Mouse (Mus musculus) stomach, embryonic 15.5 days (tissue): ENCODE measurements around the gene Csnk2a1. TPM values are rescaled to one million over a fixed set of nuclear protein-coding genes. Genes with fewer than 3 reads are reported as not detected.
"Not testable (repeated sequence)": the region's sequence is repeated elsewhere in the genome, so short reads cannot be mapped to it uniquely, and the experiment has no call there.

Experiments used
- ATAC-seq: fragments of 200-750 bp; cut with Nextera tagmentation; 2 replicates; pipeline ENCODE4 v1.8.0; 2017; ENCODE audit warnings: low read depth, moderate number of reproducible peaks, moderate TSS enrichment; ENCODE audit not compliant: insufficient read depth, low FRiP score
- H3K27ac ChIP-seq: fragments of 300-500 bp; sonication (generic); 2 replicates; pipeline ENCODE4 v1.5.1; 2015; ENCODE audit warnings: mild to moderate bottlenecking, inconsistent platforms
- H3K27me3 ChIP-seq: fragments of 300-500 bp; sonication (generic); replicated peaks from 2 replicates; pipeline ENCODE4 v1.6.1; 2015; ENCODE audit warnings: inconsistent platforms
- H3K36me3 ChIP-seq: fragments of 300-500 bp; sonication (generic); 2 replicates; pipeline ENCODE4 v1.6.1; 2015; ENCODE audit warnings: inconsistent platforms
- H3K4me1 ChIP-seq: fragments of 300-500 bp; sonication (generic); 2 replicates; pipeline ENCODE4 v1.6.1; 2015; ENCODE audit warnings: inconsistent platforms
- H3K4me2 ChIP-seq: fragments of 300-500 bp; sonication (generic); 2 replicates; pipeline ENCODE4 v1.6.1; 2015; ENCODE audit warnings: mild to moderate bottlenecking, inconsistent platforms
- H3K4me3 ChIP-seq: fragments of 300-500 bp; sonication (generic); replicated peaks from 2 replicates; pipeline ENCODE4 v1.5.1; 2015; ENCODE audit warnings: inconsistent platforms
- H3K9ac ChIP-seq: fragments of 300-500 bp; sonication (generic); 2 replicates; pipeline ENCODE4 v1.6.1; 2015; ENCODE audit warnings: inconsistent platforms
- H3K9me3 ChIP-seq: fragments of 300-500 bp; sonication (generic); 2 replicates; pipeline ENCODE4 v1.6.1; 2016; ENCODE audit warnings: inconsistent platforms
- WGBS: fragments of 180-500 bp; shearing (Covaris S2); methylation state at CpG from one replicate; pipeline ENCODE4 v1.1.7; 2015; 5-methylcytosine and 5-hydroxymethylcytosine counted together
- polyA plus RNA-seq: library from polyadenylated mRNA; unstranded; fragments of >200 nt; fragmentation: Nextera tagmentation; extraction: Ambion mirVana; gene quantifications from 2 replicates; pipeline ENCODE4 v1.2.1, GENCODE M21; 2015

The Csnk2a1 gene
- polyA plus RNA-seq, 1 experiment from 2014 or later: 89.8 TPM

- Histone ChIP-seq H3K27ac (no peak overlapping the region), H3K4me1 (no peaks in the 10 kb centered on the region), H3K9ac (no peak overlapping the region), H3K27me3 (no peaks in the 10 kb centered on the region), H3K4me3 (no peak overlapping the region), H3K36me3 (no peaks in the 10 kb centered on the region), H3K9me3 (no peaks in the 10 kb centered on the region), H3K4me2 (no peak overlapping the region)
- ATAC-seq: no peak
- WGBS: 71% methylated on average over 7 of the region's 7 CpGs
These were observed 33.3 kb upstream of the Csnk2a1 start for GRCm38 (mm10) chr2:152193346-152193710.

- no peak overlapping the region for H3K27ac ChIP-seq
- H3K9ac ChIP-seq: no peak overlapping the region
- H3K4me1 ChIP-seq: no peaks in the 10 kb centered on the region
- no peaks in the 10 kb centered on the region for H3K36me3 ChIP-seq
- H3K4me2 ChIP-seq: no peak overlapping the region
- no peaks in the 10 kb centered on the region for H3K27me3 ChIP-seq
- H3K9me3 ChIP-seq: no peaks in the 10 kb centered on the region
- H3K4me3 ChIP-seq: no peak overlapping the region
- no peak for ATAC-seq
- 85% methylated on average over 2 of the region's 2 CpGs for WGBS
These were observed 32.1 kb upstream of the Csnk2a1 start for GRCm38 (mm10) chr2:152194586-152194985.

GRCm38 (mm10) chr2:152196896-152197295, 29.7 kb upstream of the Csnk2a1 start:
- Histone ChIP-seq H3K9me3 (no peaks in the 10 kb centered on the region), H3K36me3 (no peaks in the 10 kb centered on the region), H3K4me1 (no peaks in the 10 kb centered on the region), H3K4me2 (no peak overlapping the region), H3K27me3 (no peaks in the 10 kb centered on the region), H3K9ac (no peak overlapping the region), H3K4me3 (no peak overlapping the region), H3K27ac (no peak overlapping the region)
- WGBS: 29% methylated on average over 3 of the region's 3 CpGs
- no peak for ATAC-seq

GRCm38 (mm10) chr2:152197301-152197712, 29.3 kb upstream of the Csnk2a1 start:
- H3K4me3 ChIP-seq: no peak overlapping the region
- H3K27me3 ChIP-seq: no peaks in the 10 kb centered on the region
- peak; percentile 53 for ATAC-seq
- H3K27ac ChIP-seq: no peak overlapping the region
- no peak overlapping the region for H3K4me2 ChIP-seq
- H3K36me3 ChIP-seq: no peaks in the 10 kb centered on the region
- no peak overlapping the region for H3K9ac ChIP-seq
- WGBS: 50% methylated on average over 10 of the region's 10 CpGs
- H3K4me1 ChIP-seq: no peaks in the 10 kb centered on the region
- no peaks in the 10 kb centered on the region for H3K9me3 ChIP-seq

- H3K27ac ChIP-seq, H3K4me2 ChIP-seq, H3K9me3 ChIP-seq, ATAC-seq, H3K4me3 ChIP-seq, H3K4me1 ChIP-seq, H3K36me3 ChIP-seq, H3K9ac ChIP-seq, H3K27me3 ChIP-seq: not testable (repeated sequence)
- 89% methylated on average over 8 of the region's 9 CpGs for WGBS
These were observed 20.5 kb upstream of the Csnk2a1 start for GRCm38 (mm10) chr2:152206139-152206538.

- no peaks in the 10 kb centered on the region for H3K4me1 ChIP-seq
- H3K27me3 ChIP-seq: no peaks in the 10 kb centered on the region
- H3K27ac ChIP-seq: no peak overlapping the region
- H3K9me3 ChIP-seq: no peaks in the 10 kb centered on the region
- H3K4me3 ChIP-seq: no peak overlapping the region
- no peak overlapping the region for H3K9ac ChIP-seq
- H3K36me3 ChIP-seq: no peaks in the 10 kb centered on the region
- 68% methylated on average over 3 of the region's 3 CpGs for WGBS
- no peak for ATAC-seq
- H3K4me2 ChIP-seq: no peak overlapping the region
These were observed 14.8 kb upstream of the Csnk2a1 start for GRCm38 (mm10) chr2:152211871-152212270.

GRCm38 (mm10) chr2:152216975-152217374, 9.7 kb upstream of the Csnk2a1 start:
- ATAC-seq: no peak
- Histone ChIP-seq H3K4me3 (no peak overlapping the region), H3K9ac (no peak overlapping the region), H3K4me2 (no peak overlapping the region), H3K36me3 (no peaks in the 10 kb centered on the region), H3K27me3 (no peaks in the 10 kb centered on the region), H3K4me1 (no peaks in the 10 kb centered on the region), H3K27ac (no peak overlapping the region), H3K9me3 (no peaks in the 10 kb centered on the region)
- 69% methylated on average over 1 of the region's 1 CpGs for WGBS

GRCm38 (mm10) chr2:152223521-152224300, 2.9 kb upstream of the Csnk2a1 start:
- no peak overlapping the region for H3K27ac ChIP-seq
- H3K9ac ChIP-seq: no peak overlapping the region
- no peak for ATAC-seq
- 71% methylated on average over 8 of the region's 8 CpGs for WGBS
- H3K9me3 ChIP-seq: no peaks in the 10 kb centered on the region
- no peak overlapping the region for H3K4me2 ChIP-seq
- H3K4me1 ChIP-seq: no peaks in the 10 kb centered on the region
- H3K36me3 ChIP-seq: no peaks in the 10 kb centered on the region
- no peaks in the 10 kb centered on the region for H3K27me3 ChIP-seq
- H3K4me3 ChIP-seq: no peak overlapping the region

GRCm38 (mm10) chr2:152225536-152225935, 1.1 kb upstream of the Csnk2a1 start:
- ATAC-seq: no peak
- H3K9ac ChIP-seq: no peak overlapping the region
- H3K4me2 ChIP-seq: no peak overlapping the region
- H3K4me1 ChIP-seq: no peaks in the 10 kb centered on the region
- no peaks in the 10 kb centered on the region for H3K36me3 ChIP-seq
- H3K27ac ChIP-seq: no peak overlapping the region
- 79% methylated on average over 7 of the region's 7 CpGs for WGBS
- H3K4me3 ChIP-seq: no peak overlapping the region
- no peaks in the 10 kb centered on the region for H3K9me3 ChIP-seq
- H3K27me3 ChIP-seq: no peaks in the 10 kb centered on the region

- Histone ChIP-seq H3K36me3 (no peaks in the 10 kb centered on the region), H3K4me3 (peak overlapping the region; percentile 75), H3K4me2 (peak overlapping the region; percentile 56), H3K27ac (peak overlapping the region; percentile 98), H3K9me3 (no peaks in the 10 kb centered on the region), H3K9ac (peak overlapping the region; percentile 96), H3K27me3 (no peaks in the 10 kb centered on the region), H3K4me1 (no peaks in the 10 kb centered on the region)
- peak; percentile 80 for ATAC-seq
- WGBS: under 1% methylated on average over 37 of the region's 38 CpGs
These were observed 427 bp downstream of the Csnk2a1 start for GRCm38 (mm10) chr2:152227051-152227481.

GRCm38 (mm10) chr2:152230046-152230445, 3.4 kb downstream of the Csnk2a1 start:
- no peak for ATAC-seq
- Histone ChIP-seq H3K9ac (no peak overlapping the region), H3K4me2 (no peak overlapping the region), H3K36me3 (no peaks in the 10 kb centered on the region), H3K4me1 (no peaks in the 10 kb centered on the region), H3K27me3 (no peaks in the 10 kb centered on the region), H3K27ac (no peak overlapping the region), H3K4me3 (no peak overlapping the region), H3K9me3 (no peaks in the 10 kb centered on the region)

GRCm38 (mm10) chr2:152237926-152238325, 11.3 kb downstream of the Csnk2a1 start:
- Histone ChIP-seq H3K4me3 (no peak overlapping the region), H3K9ac (no peak overlapping the region), H3K4me2 (no peak overlapping the region), H3K27ac (no peak overlapping the region), H3K4me1 (no peaks in the 10 kb centered on the region), H3K9me3 (no peaks in the 10 kb centered on the region), H3K36me3 (peaks cover 14% of the 10 kb centered on the region; the same call in 1 of the 2 replicates), H3K27me3 (no peaks in the 10 kb centered on the region)
- 86% methylated on average over 1 of the region's 1 CpGs for WGBS
- no peak for ATAC-seq
